Mouse (Mus musculus) megakaryocyte, embryonic 14.5 days (primary cell): ENCODE measurements around the gene Pax7.

Source experiments
- FLI1 ChIP-seq: IDR thresholded peaks from 2 replicates; pipeline ENCODE4 v1.6.1; 2012; ENCODE audit warnings: low read length, inconsistent platforms, mixed read lengths
- GATA1 ChIP-seq: IDR thresholded peaks from 3 replicates; pipeline ENCODE4 v1.6.1; 2012; ENCODE audit warnings: mixed read lengths, low read length, inconsistent platforms, borderline replicate concordance

DNA sequence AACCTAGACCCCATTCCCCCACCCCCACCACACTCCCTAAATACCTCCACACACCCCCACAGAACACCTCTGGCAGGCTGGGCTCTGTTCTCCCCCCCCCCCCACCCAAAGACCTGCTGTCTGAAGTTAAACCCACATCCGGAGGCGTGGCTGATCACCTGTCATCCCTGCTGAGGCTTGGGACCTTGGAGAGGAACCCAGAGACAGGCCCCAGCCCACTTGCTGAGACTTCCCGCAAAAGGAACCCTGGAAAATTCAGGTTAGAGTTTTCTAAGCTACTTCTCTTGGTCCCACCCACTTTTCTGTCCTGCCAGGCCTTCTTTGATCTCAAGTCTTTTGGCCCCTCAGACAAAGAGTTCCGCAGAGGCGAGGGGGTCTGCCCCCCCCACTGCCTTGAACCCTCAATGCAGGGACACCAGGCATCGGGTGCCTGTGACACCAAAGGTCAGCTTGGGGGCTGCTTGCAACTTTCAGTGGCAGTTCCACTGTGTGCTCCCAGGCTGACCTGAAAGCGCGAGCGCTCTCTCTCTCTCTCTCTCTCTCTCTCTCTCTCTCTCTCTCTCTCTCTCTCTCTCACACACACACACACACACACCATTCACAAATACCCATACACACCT, 13.8 kb downstream of the Pax7 start:
- no peak for TF ChIP-seq GATA1
- no peak for TF ChIP-seq FLI1
